Mouse (Mus musculus): ENCODE results near the gene Cacnb4.

The Cacnb4 gene

DNA sequence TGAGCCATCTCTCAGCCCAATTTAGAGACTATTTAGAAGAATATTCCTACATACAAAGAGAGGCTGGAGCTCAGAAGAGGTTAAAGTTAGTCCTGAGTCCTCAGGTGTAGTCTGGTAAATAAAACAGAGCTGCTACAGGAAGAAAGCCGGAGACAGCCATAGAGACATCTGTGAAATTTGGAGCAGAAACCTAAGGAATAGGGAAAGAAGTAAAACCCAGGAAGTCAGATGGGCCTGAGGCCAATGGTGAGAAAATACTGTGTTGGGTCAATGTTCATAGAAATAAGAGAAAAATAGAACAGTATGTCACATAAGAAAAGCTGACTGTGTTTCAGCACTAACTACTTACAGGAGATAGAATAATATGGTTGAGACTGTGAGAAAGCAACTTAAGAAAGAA is 155.6 kb downstream of the Cacnb4 start:
- DNase-seq (ENCODE audit: low spot score): no peak

GRCm38 (mm10) chr2:52518740-52519139 is 157.9 kb downstream of the Cacnb4 start:
- no peak for DNase-seq (ENCODE audit: low spot score)

DNA sequence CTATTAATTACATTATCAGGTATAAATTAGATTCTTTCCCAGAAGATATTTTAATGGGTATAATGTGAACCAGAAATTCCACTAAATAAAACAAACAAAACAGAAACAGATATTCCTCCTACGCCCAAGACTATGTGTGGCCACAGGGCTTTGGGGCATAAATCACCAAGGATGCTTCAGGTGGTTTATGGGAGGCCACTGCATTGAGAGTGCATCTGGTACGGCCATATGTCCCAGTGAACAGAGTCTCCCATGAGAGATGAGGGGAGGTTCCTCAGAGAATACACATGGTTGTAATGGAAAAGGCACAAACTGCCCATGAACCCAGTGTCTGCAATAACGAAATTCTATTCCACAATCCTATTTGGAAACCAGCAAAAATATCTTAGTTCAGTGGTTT is 160.1 kb downstream of the Cacnb4 start:
- no peak for DNase-seq (ENCODE audit: low spot score)

- no peak for DNase-seq (ENCODE audit: low spot score)
Measured at GRCm38 (mm10) chr2:52512865-52513388, 163.7 kb downstream of the Cacnb4 start.

- no peak for DNase-seq (ENCODE audit: low spot score)
Measured at GRCm38 (mm10) chr2:52512206-52512605, 164.4 kb downstream of the Cacnb4 start.

DNA sequence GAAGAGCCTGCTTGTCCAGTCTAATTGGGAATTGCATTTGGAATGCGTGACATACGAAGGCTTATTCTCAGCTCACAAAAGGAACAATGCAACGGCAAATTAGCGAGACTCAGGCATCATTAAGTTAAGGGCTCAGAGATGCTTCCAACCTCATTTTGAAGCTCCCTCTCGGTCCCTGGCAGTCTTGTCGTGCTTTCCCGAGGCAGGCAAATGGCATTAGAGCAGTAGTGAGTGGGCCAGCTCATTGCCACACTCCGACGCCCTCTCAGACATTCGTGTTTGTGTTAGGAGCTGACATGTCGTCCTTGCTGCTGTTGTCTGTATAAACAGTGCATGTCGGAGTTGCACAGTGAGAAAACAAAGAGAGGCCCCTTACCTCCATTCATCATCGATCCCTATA is 164.8 kb downstream of the Cacnb4 start:
- DNase-seq (ENCODE audit: low spot score): no peak

DNA sequence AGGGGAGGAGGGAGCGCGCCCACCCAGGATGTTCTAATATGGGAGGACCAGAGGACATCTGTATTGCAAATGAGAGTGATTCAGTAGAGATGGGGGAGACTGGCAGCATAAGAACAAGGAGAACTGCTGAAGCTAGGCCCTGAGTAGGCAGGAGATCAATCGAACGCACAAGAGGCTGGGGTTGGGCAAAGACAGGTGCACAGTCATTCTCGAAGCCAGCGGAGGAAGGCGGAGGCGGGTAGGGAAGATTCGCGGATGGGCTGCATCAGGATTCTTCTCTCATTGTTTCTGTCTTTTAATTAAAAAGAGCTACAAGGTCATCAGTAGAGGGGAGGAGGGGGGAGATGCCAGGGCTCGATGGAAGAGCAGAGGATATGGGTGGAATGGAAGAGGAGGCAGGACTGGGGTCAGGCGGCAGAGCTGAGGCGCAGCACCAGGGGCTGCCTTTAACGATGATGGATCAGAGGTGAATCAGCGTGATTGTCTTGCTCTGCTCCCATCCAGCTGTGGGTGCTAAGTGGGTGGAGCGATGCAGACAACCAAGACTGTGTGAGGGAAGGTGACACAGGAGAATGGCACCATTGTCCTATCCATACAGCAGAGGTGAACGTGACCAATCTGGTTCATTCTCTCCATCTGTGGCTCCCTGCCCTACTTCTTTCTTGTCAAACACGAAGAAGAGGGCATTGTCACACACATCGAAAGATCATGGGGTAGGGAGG is 166.7 kb downstream of the Cacnb4 start:
- DNase-seq (ENCODE audit: low spot score): no peak

DNA sequence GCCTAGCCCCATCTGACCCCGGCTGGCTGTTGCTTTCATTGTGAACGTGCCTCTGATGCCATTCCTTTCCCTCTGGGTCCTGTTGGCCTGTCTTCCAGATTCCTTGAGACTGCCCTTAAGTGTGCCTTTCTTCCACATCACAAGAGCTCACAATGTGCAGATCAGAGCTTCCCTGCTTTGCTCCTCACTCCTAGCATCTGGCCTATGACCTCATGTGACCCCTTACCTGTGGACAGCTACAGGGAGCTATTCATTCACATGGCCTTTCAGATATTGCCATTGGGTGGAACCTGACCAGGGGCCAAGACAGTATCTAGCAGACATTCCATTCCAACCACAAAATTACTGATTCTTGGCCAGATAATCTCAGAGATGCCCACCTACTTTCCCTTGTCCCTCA is 171.5 kb downstream of the Cacnb4 start:
- no peak for DNase-seq (ENCODE audit: low spot score)

DNA sequence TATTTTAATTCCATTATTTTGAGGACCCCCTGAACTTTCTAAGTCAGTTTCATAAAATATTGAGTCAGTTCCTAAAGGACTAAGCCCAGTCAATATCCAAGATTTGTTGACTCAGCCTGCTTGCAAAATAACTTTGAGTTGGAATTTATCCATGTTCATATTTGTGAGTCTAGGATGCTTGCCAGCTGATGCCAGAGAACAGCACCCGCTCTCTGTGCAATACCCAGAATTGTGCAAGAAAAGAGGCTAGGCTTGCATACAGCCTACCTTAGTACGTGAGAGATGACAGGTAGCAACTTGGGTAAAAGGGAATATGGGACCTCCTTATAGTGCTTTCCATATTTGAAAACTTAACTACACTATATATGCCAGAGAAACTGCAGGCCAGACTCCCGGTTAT is 171.9 kb downstream of the Cacnb4 start:
- DNase-seq (ENCODE audit: low spot score): no peak

GRCm38 (mm10) chr2:52499849-52500262 is 176.8 kb downstream of the Cacnb4 start:
- DNase-seq (ENCODE audit: low spot score): peak; percentile 37

DNA sequence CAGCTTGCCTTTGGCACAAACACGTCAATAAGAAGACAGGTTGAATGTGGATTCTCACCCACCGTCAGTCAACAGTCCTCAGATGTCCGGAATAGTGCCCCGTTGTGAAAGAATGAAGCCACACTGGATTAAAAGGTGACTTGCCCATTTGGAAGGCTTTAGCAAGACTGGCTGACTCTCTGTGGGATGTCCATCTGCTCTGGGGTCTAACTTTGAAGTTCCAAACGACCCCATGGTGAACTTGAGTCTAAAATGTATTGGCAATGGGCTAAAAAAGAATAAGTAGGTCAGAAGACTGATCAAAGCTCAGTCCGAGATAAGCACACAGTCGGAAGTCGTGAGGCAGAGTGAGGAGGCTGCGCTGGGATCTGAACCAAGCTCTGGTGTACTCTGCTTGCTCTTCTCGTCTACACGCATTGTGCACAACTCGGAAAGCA is 177.5 kb downstream of the Cacnb4 start:
- DNase-seq (ENCODE audit: low spot score): no peak

DNA sequence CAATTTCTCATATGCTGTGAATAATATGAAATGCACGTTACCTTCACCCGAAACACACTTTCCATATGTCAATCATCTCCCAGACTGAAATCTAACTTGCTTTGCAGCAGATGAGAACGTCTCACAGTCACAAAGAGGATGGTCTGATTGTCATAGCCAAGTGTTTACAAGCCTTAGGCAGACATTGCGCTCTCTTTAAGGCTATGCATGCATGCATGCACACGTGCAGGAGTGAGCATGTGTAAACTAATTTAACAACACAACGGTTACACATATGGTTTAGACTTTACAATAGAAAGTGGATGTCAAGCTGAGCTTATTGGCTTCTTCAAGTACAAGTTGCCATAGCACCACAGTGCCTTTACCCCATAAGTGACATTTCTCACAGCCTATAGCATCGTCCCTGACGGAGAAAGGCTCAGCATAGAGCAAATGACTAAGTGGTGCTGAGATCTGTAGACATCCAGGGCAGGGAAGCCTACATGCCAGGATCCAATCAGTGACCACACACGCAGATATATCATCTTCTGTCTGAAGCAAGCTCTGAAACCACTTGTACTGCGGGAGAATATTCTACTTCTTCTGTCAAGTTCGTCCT is 181.4 kb downstream of the Cacnb4 start:
- no peak for DNase-seq (ENCODE audit: low spot score)

DNA sequence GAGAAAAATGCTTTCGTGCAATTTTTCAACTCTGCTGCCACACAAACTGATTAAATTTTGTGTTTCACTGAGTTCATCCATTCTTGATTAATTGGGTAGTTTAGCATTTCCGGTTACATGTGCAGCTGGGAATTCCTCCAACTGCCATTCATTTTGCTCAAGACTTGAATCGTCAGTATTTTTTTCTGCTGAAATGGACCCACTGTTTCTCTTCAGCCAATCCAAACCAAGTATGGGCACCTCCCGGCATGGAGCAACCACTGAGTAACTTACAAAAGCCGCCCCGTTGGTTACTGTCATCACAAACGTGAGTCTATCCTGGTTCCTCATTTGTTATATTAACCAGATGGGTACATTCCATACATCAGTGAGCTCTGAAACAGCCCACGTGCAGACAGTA is 182.4 kb downstream of the Cacnb4 start:
- no peak for DNase-seq (ENCODE audit: low spot score)

DNA sequence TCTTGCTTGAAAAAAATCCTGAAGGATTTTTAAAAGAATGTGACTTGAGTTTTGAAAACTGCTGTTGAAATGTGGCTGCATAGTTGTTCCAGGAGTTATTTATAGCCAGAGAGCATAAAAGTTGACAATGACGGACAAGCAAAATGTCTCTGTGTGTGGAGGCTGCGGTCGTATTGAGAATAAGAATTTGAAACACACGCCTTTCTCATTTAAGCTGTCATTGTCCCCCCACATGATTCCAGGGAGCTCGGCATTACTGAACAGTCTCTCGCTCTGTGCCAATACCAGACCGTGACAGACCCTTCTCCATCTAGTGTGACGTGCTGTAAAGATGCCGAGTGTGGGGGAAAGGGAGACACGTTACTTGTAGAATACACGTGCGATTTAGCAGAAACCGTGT is 183.8 kb downstream of the Cacnb4 start:
- DNase-seq (ENCODE audit: low spot score): no peak

- DNase-seq (ENCODE audit: low spot score): no peak
Measured at GRCm38 (mm10) chr2:52489840-52490239, 186.8 kb downstream of the Cacnb4 start.

DNA sequence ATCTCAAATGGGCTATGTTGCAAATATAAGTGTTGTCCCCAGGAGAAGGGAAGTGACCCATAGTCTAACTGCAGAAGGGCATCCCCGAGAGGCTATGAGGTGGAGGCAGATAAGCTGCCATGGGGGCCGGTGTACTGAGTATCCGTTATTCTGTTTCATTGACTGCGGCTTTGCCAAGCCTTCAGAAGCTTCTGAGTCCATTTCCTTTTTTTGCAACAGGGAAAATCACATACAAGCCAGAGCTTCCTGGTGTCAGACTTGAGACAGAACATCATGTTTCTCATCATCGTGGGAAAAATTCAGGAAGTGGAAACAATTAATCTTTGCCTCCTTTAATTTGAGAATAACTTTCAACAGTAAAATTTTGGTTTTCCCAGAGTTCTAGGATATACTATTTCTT is 193.1 kb downstream of the Cacnb4 start:
- no peak for DNase-seq (ENCODE audit: low spot score)

- DNase-seq (ENCODE audit: low spot score): no peak
Measured at GRCm38 (mm10) chr2:52480476-52480875, 196.2 kb downstream of the Cacnb4 start.

- no peak for DNase-seq (ENCODE audit: low spot score)
Measured at GRCm38 (mm10) chr2:52478501-52478900, 198.1 kb downstream of the Cacnb4 start.

GRCm38 (mm10) chr2:52477550-52477907 is 199.1 kb downstream of the Cacnb4 start:
- DNase-seq (ENCODE audit: low spot score): no peak

DNA sequence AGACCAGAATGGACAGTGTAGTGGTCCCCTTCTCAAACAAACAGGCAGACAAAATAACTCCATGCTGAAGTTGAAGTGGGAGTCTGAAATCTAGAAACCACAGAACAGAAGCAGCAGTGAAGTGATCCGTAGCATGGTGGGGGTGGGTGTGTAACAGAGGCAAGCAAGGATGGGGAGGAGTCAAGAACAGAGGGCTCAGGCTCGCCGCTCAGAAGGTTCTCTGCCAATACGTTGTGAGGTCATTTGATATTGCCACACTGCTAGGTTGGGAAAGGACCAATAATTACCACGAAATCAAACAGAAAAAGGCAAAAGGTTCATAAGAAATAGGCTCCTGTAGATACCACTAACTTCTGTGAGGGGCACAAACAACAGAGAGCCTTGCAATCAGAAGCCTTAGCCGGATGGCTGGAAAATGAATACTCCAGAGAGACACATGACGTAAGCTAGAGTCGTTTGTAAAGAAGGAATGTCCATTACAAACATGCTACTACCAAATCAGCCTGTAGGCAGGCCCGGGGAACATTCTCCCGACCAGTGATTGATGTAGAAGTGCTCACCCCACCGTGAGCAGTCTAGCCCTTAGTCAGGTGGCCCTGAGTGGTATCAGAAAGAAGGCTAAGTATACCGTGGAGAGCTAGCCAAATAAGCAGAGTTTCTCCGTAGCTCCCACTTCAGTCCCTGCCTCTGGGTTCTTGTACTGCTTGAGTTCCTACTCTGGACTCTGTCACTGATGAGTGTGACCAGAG is 199.7 kb downstream of the Cacnb4 start:
- no peak for DNase-seq (ENCODE audit: low spot score)

DNA sequence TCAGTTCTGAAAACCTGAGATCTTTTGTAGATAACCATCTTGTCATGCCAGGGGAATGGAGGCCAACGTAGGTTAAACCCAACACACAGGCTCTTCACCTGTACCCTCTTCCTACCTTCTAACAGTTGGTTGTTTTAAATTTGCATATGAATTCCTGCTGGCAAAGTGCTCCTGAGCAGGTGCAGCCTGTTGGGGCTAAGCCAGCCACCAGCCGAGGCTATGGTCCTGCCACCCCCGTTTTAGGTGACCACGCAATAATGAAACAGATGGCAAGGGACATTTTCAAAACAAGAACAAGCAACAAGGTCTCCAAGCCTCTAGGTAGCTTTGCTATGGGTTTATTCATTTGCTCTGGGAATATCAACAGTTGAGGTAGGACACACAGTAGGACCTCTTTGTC is 200.8 kb downstream of the Cacnb4 start:
- DNase-seq (ENCODE audit: low spot score): no peak

DNA sequence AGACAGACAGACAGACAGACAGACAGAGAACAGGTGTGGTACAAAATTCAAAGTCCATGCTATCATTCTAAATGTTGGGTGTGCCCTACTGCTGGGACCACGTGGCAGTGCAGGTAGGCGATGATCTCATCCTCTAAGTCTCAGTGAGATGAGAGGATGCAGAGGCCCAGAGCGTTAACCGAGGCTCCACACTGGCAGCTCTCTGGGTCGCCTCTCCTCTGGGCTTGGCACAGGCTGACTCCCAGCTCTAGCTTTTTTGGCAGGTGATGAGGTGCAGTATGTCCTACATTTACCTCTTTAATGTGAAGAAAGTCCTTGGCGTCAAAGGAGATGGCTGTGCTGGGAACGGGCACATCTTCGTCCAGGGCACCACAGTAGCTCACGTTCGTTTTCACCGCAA is 202.1 kb downstream of the Cacnb4 start:
- no peak for DNase-seq (ENCODE audit: low spot score)

Measured in layer of hippocampus, adult 9-10 months (tissue).